Mouse (Mus musculus) lung, embryonic 16.5 days (tissue): ENCODE data around the gene Spr. TPM values are rescaled to one million over a fixed set of nuclear protein-coding genes. Genes with fewer than 3 reads are reported as not detected.

Experiments
- ATAC-seq: fragments of 200-750 bp; cut with Nextera tagmentation; 2 replicates; pipeline ENCODE4 v1.8.0; 2017; ENCODE audit warnings: low read depth, mild to moderate bottlenecking, moderate library complexity
- H3K27ac ChIP-seq: fragments of 300-500 bp; sonication (generic); 2 replicates; pipeline ENCODE4 v1.5.1; 2014; ENCODE audit warnings: mild to moderate bottlenecking, control low read depth, low read length
- H3K27me3 ChIP-seq: fragments of 300-500 bp; sonication (generic); 2 replicates; pipeline ENCODE4 v1.6.1; 2014; ENCODE audit warnings: low read depth, low read length, mixed read lengths; ENCODE audit not compliant: control insufficient read depth, insufficient read depth
- H3K36me3 ChIP-seq: fragments of 300-500 bp; sonication (generic); 2 replicates; pipeline ENCODE4 v1.6.1; 2014; ENCODE audit warnings: low read length; ENCODE audit not compliant: control insufficient read depth, insufficient read depth
- H3K4me1 ChIP-seq: fragments of 300-500 bp; sonication (generic); replicated peaks from 2 replicates; pipeline ENCODE4 v1.6.1; 2014; ENCODE audit warnings: low read length, mixed read lengths; ENCODE audit not compliant: control insufficient read depth, insufficient read depth
- H3K4me2 ChIP-seq: fragments of 300-500 bp; sonication (generic); 2 replicates; pipeline ENCODE4 v1.6.1; 2014; ENCODE audit warnings: low read depth, low read length, control low read depth
- H3K4me3 ChIP-seq: fragments of 300-500 bp; sonication (generic); 2 replicates; pipeline ENCODE4 v1.5.1; 2014; ENCODE audit warnings: mild to moderate bottlenecking, low read length, control low read depth
- H3K9ac ChIP-seq: fragments of 300-500 bp; sonication (generic); 2 replicates; pipeline ENCODE4 v1.6.1; 2014; ENCODE audit warnings: low read length, control low read depth
- H3K9me3 ChIP-seq: fragments of 300-500 bp; sonication (generic); 2 replicates; pipeline ENCODE4 v1.6.1; 2016; ENCODE audit warnings: low read length; ENCODE audit not compliant: control insufficient read depth
- WGBS: fragments of 180-500 bp; shearing (Covaris S2); extraction: QIAGEN DNeasy Blood & Tissue Kit; methylation state at CpG from one replicate; pipeline ENCODE4 v1.1.7; 2014; 5-methylcytosine and 5-hydroxymethylcytosine counted together
- polyA plus RNA-seq: library from polyadenylated mRNA; unstranded; fragments of >200 nt; fragmentation: Nextera tagmentation; extraction: Ambion mirVana; gene quantifications from 2 replicates; pipeline ENCODE4 v1.2.1, GENCODE M21; 2015

Gene Spr
- polyA plus RNA-seq, 1 experiment from 2014 or later, result 63.6 TPM

DNA sequence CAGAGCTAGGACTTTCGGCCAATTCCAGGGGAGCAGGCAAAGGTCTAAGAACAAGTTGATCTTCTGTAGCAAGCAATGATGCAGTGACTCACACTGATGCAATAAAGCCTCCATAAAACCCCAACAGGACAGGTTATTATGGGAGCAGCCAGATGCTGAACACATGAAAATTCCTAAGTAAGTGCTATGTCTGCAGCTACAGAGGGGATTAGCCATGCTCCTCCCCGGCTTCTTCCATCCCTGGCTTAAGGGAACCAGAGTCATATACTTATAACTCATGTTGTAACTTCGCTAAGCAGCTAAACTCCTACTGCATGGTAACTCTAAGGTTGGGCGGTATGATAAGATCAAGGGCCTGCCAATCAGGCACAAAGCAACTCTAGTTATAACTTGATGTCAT lies 50.1 kb downstream of the Spr start:
- Histone ChIP-seq H3K9me3 (no peaks in the 10 kb centered on the region), H3K4me2 (no peak overlapping the region), H3K4me1 (no peaks in the 10 kb centered on the region), H3K36me3 (no peaks in the 10 kb centered on the region), H3K4me3 (no peak overlapping the region), H3K27ac (no peak overlapping the region), H3K9ac (no peak overlapping the region), H3K27me3 (no peaks in the 10 kb centered on the region)
- ATAC-seq, result no peak
- WGBS, result 79% methylated on average over 4 of the region's 4 CpGs

DNA sequence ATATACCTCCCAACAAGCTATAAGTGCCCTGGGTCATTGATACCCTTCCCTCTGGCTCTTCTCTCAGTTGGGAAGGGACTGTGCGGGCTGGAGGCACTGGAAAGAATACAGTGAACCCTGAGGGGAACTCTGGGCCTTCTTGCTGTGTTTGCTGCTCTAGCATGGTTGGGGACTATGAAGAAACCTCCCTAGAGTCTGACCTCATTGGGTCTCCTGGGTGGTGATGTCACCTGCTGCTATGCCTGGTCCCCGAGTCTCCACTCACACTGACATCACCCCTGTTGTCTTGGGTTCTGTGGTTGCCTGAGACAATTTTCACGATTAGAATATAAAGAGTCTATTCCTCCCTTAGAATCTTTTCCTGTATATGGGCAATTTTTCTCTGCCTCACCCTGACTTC lies 50.9 kb downstream of the Spr start:
- Histone ChIP-seq H3K4me3 (no peak overlapping the region), H3K9ac (no peak overlapping the region), H3K36me3 (no peaks in the 10 kb centered on the region), H3K27ac (no peak overlapping the region), H3K27me3 (no peaks in the 10 kb centered on the region), H3K4me1 (no peaks in the 10 kb centered on the region), H3K4me2 (no peak overlapping the region), H3K9me3 (no peaks in the 10 kb centered on the region)
- ATAC-seq, result no peak
- WGBS, result 67% methylated on average over 3 of the region's 3 CpGs

Other genes starting within 250 kb of the Spr start
- 33.9 and 34.0 TPM in 2 replicates for gene Exoc6b, start 68.3 kb downstream of the Spr start, polyA plus RNA-seq
- not detected in 2 replicates for gene Emx1, start 49.7 kb upstream of the Spr start, polyA plus RNA-seq
- 7.0 and 7.8 TPM in 2 replicates for gene Sfxn5, start 195.7 kb upstream of the Spr start, polyA plus RNA-seq
- 12.0 and 12.2 TPM in 2 replicates for gene Rab11fip5, start 236.9 kb upstream of the Spr start, polyA plus RNA-seq